In genomic region chr2:27679621-27680025, GRCm38 (mm10) we compare ENCODE assay signal across 7 mouse cellular contexts. TPM values are rescaled to one million over a fixed set of nuclear protein-coding genes. Genes with fewer than 3 reads are reported as not detected.
DNase-seq lines count a peak whose midpoint lies in the region; ATAC-seq and TF ChIP-seq lines count a peak whose summit lies in the region.

No protein-coding gene starts in this region.

- peak overlapping the region; percentile 86 for H3K4me2 ChIP-seq in hindbrain, embryonic 12.5 days (replicated peaks)
- peak overlapping the region; percentile 78 for H3K4me2 ChIP-seq in limb, embryonic 15.5 days

- H3K79me2 ChIP-seq in MEL (ENCODE audit: control insufficient read depth, insufficient read depth, low read length, poor library complexity): peaks cover 2% of the 10 kb centered on the region

- peaks cover 2 to 4% of the 10 kb centered on the region in 2 experiments; a peak in 3 of 4 replicates for H3K4me1 ChIP-seq in MEL (ENCODE audit: control insufficient read depth in 1 of 2, insufficient read depth in 2 of 2, low read length in 2 of 2)
- H3K4me1 ChIP-seq in bone marrow macrophage, adult 2 months (ENCODE audit: control insufficient read depth, insufficient read depth, low read length): peaks cover 39% of the 10 kb centered on the region
- H3K4me1 ChIP-seq in hindbrain, embryonic 12.5 days: peaks cover 72% of the 10 kb centered on the region
- H3K4me1 ChIP-seq in limb, embryonic 15.5 days: peaks cover 83% of the 10 kb centered on the region

- ATAC-seq in hindbrain, embryonic 12.5 days (ENCODE audit: low FRiP score): no peak
- no peak for ATAC-seq in limb, embryonic 15.5 days (ENCODE audit: insufficient number of reproducible peaks, low FRiP score, low TSS enrichment, low read depth)

- H3K9ac ChIP-seq in MEL (ENCODE audit: control insufficient read depth, low read depth, low read length, poor library complexity, severe bottlenecking): no peak overlapping the region
- H3K9ac ChIP-seq in hindbrain, embryonic 12.5 days: peak overlapping the region; percentile 93
- H3K9ac ChIP-seq in limb, embryonic 15.5 days: 0 out of 2 replicates have a peak overlapping the region, but pooled peaks have one; percentile 97

- H3K9me3 ChIP-seq in MEL (replicated peaks; ENCODE audit: insufficient read depth, low read length): no peaks in the 10 kb centered on the region
- no peaks in the 10 kb centered on the region for H3K9me3 ChIP-seq in hindbrain, embryonic 12.5 days (replicated peaks)
- no peaks in the 10 kb centered on the region for H3K9me3 ChIP-seq in limb, embryonic 15.5 days

- no peak for DNase-seq in MEL (ENCODE audit: low read depth, low spot score)
- peak; percentile 76 for DNase-seq in yolk sac, embryonic 10.5 days (ENCODE audit: low spot score)
- no peak for DNase-seq in thymus, postnatal 36 days
- DNase-seq in spleen, postnatal 4 days (ENCODE audit: low spot score in 2 of 2): no peak

- TF ChIP-seq EP300 in MEL (IDR thresholded peaks at IDR 0.05; ENCODE audit: low read depth in 1 of 2, low read length in 2 of 2): no peak

- TF ChIP-seq POLR2A in MEL (IDR thresholded peaks at IDR 0.05; ENCODE audit: control insufficient read depth in 1 of 2, insufficient read depth in 1 of 2, low read depth in 1 of 2, low read length in 2 of 2, poor library complexity in 1 of 2): no peak
- no peak for TF ChIP-seq POLR2A in bone marrow macrophage, adult 2 months (IDR thresholded peaks at IDR 0.05; ENCODE audit: borderline replicate concordance, low read depth, low read length)

- TF ChIP-seq RAD21 in MEL (IDR thresholded peaks at IDR 0.05; ENCODE audit: low read depth, low read length): no peak

- WGBS in hindbrain, embryonic 12.5 days: 18% methylated on average over 3 of the region's 3 CpGs
- 14% methylated on average over 3 of the region's 3 CpGs for WGBS in limb, embryonic 15.5 days

- no peak overlapping the region for H3K27ac ChIP-seq in MEL (ENCODE audit: control insufficient read depth, low read depth, low read length)
- H3K27ac ChIP-seq in bone marrow macrophage, adult 2 months (ENCODE audit: insufficient read depth, low read depth, low read length): peak overlapping the region; percentile 89
- H3K27ac ChIP-seq in hindbrain, embryonic 12.5 days: peak overlapping the region; percentile 44
- peak overlapping the region; percentile 98 for H3K27ac ChIP-seq in limb, embryonic 15.5 days

- no peak overlapping the region for H3K4me3 ChIP-seq in MEL (ENCODE audit: control insufficient read depth in 1 of 2, insufficient read depth in 1 of 2, low read depth in 2 of 2, low read length in 2 of 2)
- H3K4me3 ChIP-seq in bone marrow macrophage, adult 2 months (ENCODE audit: insufficient read depth, low read length): peak overlapping the region; percentile 81
- H3K4me3 ChIP-seq in hindbrain, embryonic 12.5 days: peak overlapping the region; percentile 88; the same call in 1 of the 2 replicates
- H3K4me3 ChIP-seq in limb, embryonic 15.5 days: peak overlapping the region; percentile 88

- H3K36me3 ChIP-seq in MEL (ENCODE audit: control insufficient read depth in 1 of 2, insufficient read depth in 2 of 2, low read length in 2 of 2): no peaks in the 10 kb centered on the region
- H3K36me3 ChIP-seq in hindbrain, embryonic 12.5 days: no peaks in the 10 kb centered on the region
- no peaks in the 10 kb centered on the region for H3K36me3 ChIP-seq in limb, embryonic 15.5 days

- H3K27me3 ChIP-seq in MEL (ENCODE audit: control insufficient read depth in 1 of 2, insufficient read depth in 2 of 2, low read length in 2 of 2): no peaks in the 10 kb centered on the region
- 0 out of 2 replicates have a peak, but pooled peaks cover 3% of the 10 kb centered on the region for H3K27me3 ChIP-seq in hindbrain, embryonic 12.5 days
- no peaks in the 10 kb centered on the region for H3K27me3 ChIP-seq in limb, embryonic 15.5 days

- no peak for TF ChIP-seq CTCF in MEL (IDR thresholded peaks at IDR 0.05 in 2 of 3, conservative IDR thresholded peaks at IDR 0.05 in 1 of 3; ENCODE audit: control insufficient read depth in 1 of 3, insufficient read depth in 1 of 3, low read depth in 2 of 3, low read length in 3 of 3, poor library complexity in 1 of 3, severe bottlenecking in 1 of 3)
- TF ChIP-seq CTCF in bone marrow macrophage, adult 2 months (IDR thresholded peaks at IDR 0.05; ENCODE audit: low read depth, low read length): no peak

TF ChIP-seq in MEL, 35 proteins besides CTCF, POLR2A, EP300 and RAD21:
- TF ChIP-seq TCF12 (IDR thresholded peaks at IDR 0.05; ENCODE audit: low read depth, low read length) (no peak), MAFK (IDR thresholded peaks at IDR 0.05; ENCODE audit: borderline replicate concordance, low read depth, low read length) (no peak), MXI1 (IDR thresholded peaks at IDR 0.05; ENCODE audit: low read depth, low read length) (no peak), ELF1 (IDR thresholded peaks at IDR 0.05; ENCODE audit: low read depth, low read length) (no peak), POLR2AphosphoS5 (IDR thresholded peaks at IDR 0.05; ENCODE audit: borderline replicate concordance, low read depth, low read length) (no peak), USF1 (IDR thresholded peaks at IDR 0.05; ENCODE audit: low read depth, low read length) (peak; percentile 31; the same call in 1 of the 2 replicates)

RNA-seq across cellular contexts. Expression of gene Rxra, which starts 3.4 kb away (rescaled TPM):
- total RNA-seq in MEL (2012; rRNA removed): 9.6 and 11.7 TPM in 2 replicates
- 10 to 100 TPM in 1 of 2 experiments, not detected in 1; 19.6 TPM for polyA plus RNA-seq in MEL (2012; ENCODE audit: insufficient read depth in 1 of 2, insufficient read length in 2 of 2, low read depth in 1 of 2, low replicate concordance in 2 of 2, missing spikeins in 1 of 2)
- polyA plus RNA-seq in bone marrow macrophage, adult 2 months (2012; ENCODE audit: insufficient read depth, insufficient read length, missing spikeins): 35.8 and 39.7 TPM in 2 replicates
- 11.1 and 11.2 TPM in 2 replicates for polyA plus RNA-seq in hindbrain, embryonic 12.5 days (2016; fragmentation: Nextera tagmentation; extraction: Ambion mirVana)
- 19.4 and 19.7 TPM in 2 replicates for polyA plus RNA-seq in limb, embryonic 15.5 days (2015; fragmentation: Nextera tagmentation; extraction: Ambion mirVana)

Comparison
In these comparisons a context has a peak if more than half of its experiments do, and no peak if none do; other contexts are left out.
1. H3K4me3 ChIP-seq: peak in bone marrow macrophage, adult 2 months (single experiment), hindbrain, embryonic 12.5 days (single experiment) and limb, embryonic 15.5 days (single experiment); none in MEL (0 of 2).